ENCODE assay signal across 9 mouse cellular contexts in the genomic region with DNA sequence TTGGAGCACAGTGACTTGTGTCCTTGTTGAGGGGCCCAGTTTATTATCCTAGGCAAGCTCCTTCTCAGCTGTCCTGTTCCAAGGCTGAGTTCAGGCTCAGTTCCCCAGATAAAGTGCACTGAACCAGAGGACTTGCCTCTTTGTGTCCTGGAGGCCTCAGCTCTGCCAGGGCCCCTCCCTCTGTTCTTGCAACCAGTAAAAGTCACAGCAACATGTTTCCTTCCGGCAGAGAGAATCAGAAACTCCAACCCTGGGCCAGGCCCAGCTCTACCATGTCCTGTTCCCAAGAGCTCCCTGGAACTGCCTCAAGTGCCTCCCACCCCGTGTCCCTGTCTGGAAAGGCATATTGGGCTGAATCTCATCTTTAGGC. TPM values are rescaled to one million over a fixed set of nuclear protein-coding genes. Genes with fewer than 3 reads are reported as not detected.
A peak's percentile ranks its signal among the peaks of the same experiment; 100 is the strongest.
DNase-seq lines count a peak whose midpoint lies in the region; ATAC-seq lines count a peak whose summit lies in the region.
"Had no signal": no experiment of that assay in that cellular context is flagged by ENCODE, and none has a peak within 500 bp of the region (broad histone marks: within the 10 kb centered on the region; RNA-seq: fewer than 3 reads in every experiment).

No protein-coding gene starts in this region.

- H3K27me3 ChIP-seq in kidney, embryonic 14.5 days (ENCODE audit: control insufficient read depth, insufficient read depth, low read length) = no peaks in the 10 kb centered on the region
- H3K27me3 ChIP-seq in midbrain, embryonic 14.5 days (ENCODE audit: control insufficient read depth, insufficient read depth, low read length) = no peaks in the 10 kb centered on the region

- H3K4me1 ChIP-seq in kidney, embryonic 14.5 days (ENCODE audit: control insufficient read depth, insufficient read depth, low read length) = peaks cover 12% of the 10 kb centered on the region; the same call in 1 of the 2 replicates
- no peaks in the 10 kb centered on the region for H3K4me1 ChIP-seq in midbrain, embryonic 14.5 days (ENCODE audit: control insufficient read depth, insufficient read depth, low read length)

- peak overlapping the region; percentile 4; the same call in 1 of the 2 replicates for H3K9ac ChIP-seq in kidney, embryonic 14.5 days (ENCODE audit: low read depth, low read length)
- H3K9ac ChIP-seq in midbrain, embryonic 14.5 days (replicated peaks; ENCODE audit: low read length) = no peak overlapping the region

- no peak overlapping the region for H3K4me3 ChIP-seq in kidney, embryonic 14.5 days (ENCODE audit: low read length)
- H3K4me3 ChIP-seq in midbrain, embryonic 14.5 days (replicated peaks; ENCODE audit: low read depth, low read length) = no peak overlapping the region

- no peak overlapping the region for H3K4me2 ChIP-seq in kidney, embryonic 14.5 days (replicated peaks; ENCODE audit: low read depth, low read length)
- no peak overlapping the region for H3K4me2 ChIP-seq in midbrain, embryonic 14.5 days (ENCODE audit: low read length)

- H3K36me3 ChIP-seq in kidney, embryonic 14.5 days (ENCODE audit: control insufficient read depth, insufficient read depth, low read length) = peaks cover 18% of the 10 kb centered on the region
- peaks cover 22% of the 10 kb centered on the region for H3K36me3 ChIP-seq in midbrain, embryonic 14.5 days (ENCODE audit: control insufficient read depth, insufficient read depth, low read length)

- H3K9me3 ChIP-seq in kidney, embryonic 14.5 days (ENCODE audit: control insufficient read depth, low read length) = no peaks in the 10 kb centered on the region
- H3K9me3 ChIP-seq in midbrain, embryonic 14.5 days (ENCODE audit: control insufficient read depth, low read length) = no peaks in the 10 kb centered on the region

- H3K27ac ChIP-seq in kidney, embryonic 14.5 days (ENCODE audit: low read depth, low read length) = peak overlapping the region; percentile 71
- no peak overlapping the region for H3K27ac ChIP-seq in midbrain, embryonic 14.5 days (replicated peaks; ENCODE audit: low read depth, low read length)

- peak; percentile 53 to 60 for DNase-seq in spleen, postnatal 36 days (ENCODE audit: low spot score in 2 of 2)
- DNase-seq in spleen, postnatal 10 days (ENCODE audit: low spot score in 2 of 2) = no peak
- peak; percentile 99 for DNase-seq in heart, adult 11 months
- peak; percentile 42 to 52 for DNase-seq in natural killer cell, adult 2 months (ENCODE audit: low spot score in 2 of 2)
- no peak for DNase-seq in left cerebral cortex, adult 9 months (ENCODE audit: low spot score in 2 of 2)
- DNase-seq in midbrain, embryonic 14.5 days = no peak
- DNase-seq in cerebellum, postnatal 25 days = no peak

- ATAC-seq in kidney, embryonic 14.5 days (ENCODE audit: low FRiP score, low TSS enrichment) = peak; percentile 77
- no peak for ATAC-seq in midbrain, embryonic 14.5 days (ENCODE audit: low FRiP score, low TSS enrichment)

- WGBS in kidney, embryonic 14.5 days = 14% methylated on average over 2 of the region's 2 CpGs
- 55% methylated on average over 2 of the region's 2 CpGs for WGBS in midbrain, embryonic 14.5 days

RNA-seq across cellular contexts. Expression of a gene that starts 14.3 kb away (rescaled TPM):
- polyA plus RNA-seq in kidney, embryonic 14.5 days (2014; fragmentation: Nextera tagmentation; extraction: Ambion mirVana) = 2.7 and 5.3 TPM in 2 replicates
- polyA plus RNA-seq in midbrain, embryonic 14.5 days (2014; fragmentation: Nextera tagmentation; extraction: Ambion mirVana) = 1.6 and 2.1 TPM in 2 replicates

RNA-seq across cellular contexts. Expression of a gene that starts 17.1 kb away (rescaled TPM):
- polyA plus RNA-seq in kidney, embryonic 14.5 days (2014; fragmentation: Nextera tagmentation; extraction: Ambion mirVana) = 28.8 and 29.7 TPM in 2 replicates
- 21.5 and 23.8 TPM in 2 replicates for polyA plus RNA-seq in midbrain, embryonic 14.5 days (2014; fragmentation: Nextera tagmentation; extraction: Ambion mirVana)

RNA-seq across cellular contexts. Expression of a gene that starts 32.5 kb away (rescaled TPM):
- not detected in 2 replicates for polyA plus RNA-seq in kidney, embryonic 14.5 days (2014; fragmentation: Nextera tagmentation; extraction: Ambion mirVana)
- 0.12 TPM in 1 of 2 replicates, not detected in the other for polyA plus RNA-seq in midbrain, embryonic 14.5 days (2014; fragmentation: Nextera tagmentation; extraction: Ambion mirVana)
- polyA plus RNA-seq: intestine, embryonic 14.5 days had no signal

RNA-seq across cellular contexts. Expression of a gene that starts 43.5 kb away (rescaled TPM):
- polyA plus RNA-seq in kidney, embryonic 14.5 days (2014; fragmentation: Nextera tagmentation; extraction: Ambion mirVana) = 55.7 and 72.5 TPM in 2 replicates
- 47.6 and 64.3 TPM in 2 replicates for polyA plus RNA-seq in midbrain, embryonic 14.5 days (2014; fragmentation: Nextera tagmentation; extraction: Ambion mirVana)

RNA-seq across cellular contexts. Expression of a gene that starts 43.6 kb away (rescaled TPM):
- 4.3 and 6.8 TPM in 2 replicates for polyA plus RNA-seq in kidney, embryonic 14.5 days (2014; fragmentation: Nextera tagmentation; extraction: Ambion mirVana)
- 4.8 and 7.1 TPM in 2 replicates for polyA plus RNA-seq in midbrain, embryonic 14.5 days (2014; fragmentation: Nextera tagmentation; extraction: Ambion mirVana)

Comparison
In these comparisons a context has a peak if more than half of its experiments do, and no peak if none do; other contexts are left out.
1. DNase-seq: peak in spleen, postnatal 36 days (2 of 2), heart, adult 11 months (single experiment) and natural killer cell, adult 2 months (2 of 2); none in spleen, postnatal 10 days (0 of 2), left cerebral cortex, adult 9 months (0 of 2), midbrain, embryonic 14.5 days (single experiment) and cerebellum, postnatal 25 days (0 of 2).